Mouse (Mus musculus): ENCODE data around the gene Nxf7. TPM values are rescaled to one million over a fixed set of nuclear protein-coding genes. Genes with fewer than 3 reads are reported as not detected.
"Not testable (repeated sequence)": the region's sequence is repeated elsewhere in the genome, so short reads cannot be mapped to it uniquely, and the experiment has no call there.

The Nxf7 gene
- polyA plus RNA-seq, 1 experiment from 2014 or later = 0.08 TPM

- 67% methylated on average over 4 of the region's 4 CpGs for WGBS
- H3K27me3 ChIP-seq (ENCODE audit: control insufficient read depth, insufficient read depth, low read length); H3K27ac ChIP-seq (replicated peaks; ENCODE audit: low read depth, low read length); DNase-seq (ENCODE audit: low spot score); H3K9me3 ChIP-seq (replicated peaks; ENCODE audit: control insufficient read depth, low read length); H3K4me3 ChIP-seq (ENCODE audit: low read depth, low read length); H3K36me3 ChIP-seq (replicated peaks; ENCODE audit: control insufficient read depth, insufficient read depth, low read depth, low read length); H3K4me2 ChIP-seq (ENCODE audit: low read depth, low read length); H3K9ac ChIP-seq (replicated peaks; ENCODE audit: low read length); H3K4me1 ChIP-seq (ENCODE audit: control insufficient read depth, insufficient read depth, low read length); ATAC-seq (replicated peaks; ENCODE audit: insufficient number of reproducible peaks, low FRiP score, low TSS enrichment, low read depth): not testable (repeated sequence)
Measured at GRCm38 (mm10) chrX:135564934-135565333, 33.6 kb downstream of the Nxf7 start.

GRCm38 (mm10) chrX:135562841-135563240 lies 35.7 kb downstream of the Nxf7 start:
- DNase-seq (ENCODE audit: low spot score) (no peak), ATAC-seq (replicated peaks; ENCODE audit: insufficient number of reproducible peaks, low FRiP score, low TSS enrichment, low read depth) (no peak)
- Histone ChIP-seq H3K27me3 (ENCODE audit: control insufficient read depth, insufficient read depth, low read length) (no peaks in the 10 kb centered on the region), H3K9me3 (replicated peaks; ENCODE audit: control insufficient read depth, low read length) (no peaks in the 10 kb centered on the region), H3K36me3 (replicated peaks; ENCODE audit: control insufficient read depth, insufficient read depth, low read depth, low read length) (no peaks in the 10 kb centered on the region), H3K4me2 (ENCODE audit: low read depth, low read length) (no peak overlapping the region), H3K9ac (replicated peaks; ENCODE audit: low read length) (no peak overlapping the region), H3K4me3 (ENCODE audit: low read depth, low read length) (no peak overlapping the region), H3K27ac (replicated peaks; ENCODE audit: low read depth, low read length) (no peak overlapping the region), H3K4me1 (ENCODE audit: control insufficient read depth, insufficient read depth, low read length) (no peaks in the 10 kb centered on the region)
- 57% methylated on average over 2 of the region's 2 CpGs for WGBS

DNA sequence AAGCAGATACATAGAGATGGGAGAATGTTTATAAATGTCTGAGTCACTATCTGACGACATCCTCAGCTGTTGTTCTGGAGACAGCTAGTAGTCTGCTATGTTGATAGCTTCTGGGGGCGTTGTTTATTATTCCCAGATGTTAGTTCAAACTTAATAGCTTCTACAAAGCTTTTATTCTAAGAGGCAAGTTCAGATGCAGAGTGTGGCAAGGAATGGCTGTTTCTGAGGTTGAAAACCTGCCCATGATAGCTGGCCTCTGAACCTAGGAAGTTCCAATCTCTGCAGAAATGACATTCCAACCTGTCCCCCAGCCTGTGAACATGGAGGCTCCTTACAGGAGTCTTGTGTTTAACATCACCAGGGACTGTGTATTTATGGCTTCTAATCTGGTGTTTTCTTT lies 36.9 kb downstream of the Nxf7 start:
- not testable (repeated sequence) for H3K27me3 ChIP-seq (ENCODE audit: control insufficient read depth, insufficient read depth, low read length); ATAC-seq (replicated peaks; ENCODE audit: insufficient number of reproducible peaks, low FRiP score, low TSS enrichment, low read depth); H3K4me1 ChIP-seq (ENCODE audit: control insufficient read depth, insufficient read depth, low read length); DNase-seq (ENCODE audit: low spot score); H3K4me3 ChIP-seq (ENCODE audit: low read depth, low read length); H3K27ac ChIP-seq (replicated peaks; ENCODE audit: low read depth, low read length); H3K9me3 ChIP-seq (replicated peaks; ENCODE audit: control insufficient read depth, low read length); H3K9ac ChIP-seq (replicated peaks; ENCODE audit: low read length); H3K36me3 ChIP-seq (replicated peaks; ENCODE audit: control insufficient read depth, insufficient read depth, low read depth, low read length); H3K4me2 ChIP-seq (ENCODE audit: low read depth, low read length)
- 43% methylated on average over 2 of the region's 2 CpGs for WGBS

- not testable (repeated sequence) for H3K36me3 ChIP-seq (replicated peaks; ENCODE audit: control insufficient read depth, insufficient read depth, low read depth, low read length); H3K27ac ChIP-seq (replicated peaks; ENCODE audit: low read depth, low read length); H3K9me3 ChIP-seq (replicated peaks; ENCODE audit: control insufficient read depth, low read length); H3K4me1 ChIP-seq (ENCODE audit: control insufficient read depth, insufficient read depth, low read length); H3K9ac ChIP-seq (replicated peaks; ENCODE audit: low read length); H3K27me3 ChIP-seq (ENCODE audit: control insufficient read depth, insufficient read depth, low read length); H3K4me3 ChIP-seq (ENCODE audit: low read depth, low read length); DNase-seq (ENCODE audit: low spot score); ATAC-seq (replicated peaks; ENCODE audit: insufficient number of reproducible peaks, low FRiP score, low TSS enrichment, low read depth); H3K4me2 ChIP-seq (ENCODE audit: low read depth, low read length)
- WGBS = 20% methylated on average over 3 of the region's 4 CpGs
Measured at GRCm38 (mm10) chrX:135560933-135561332, 37.6 kb downstream of the Nxf7 start.

DNA sequence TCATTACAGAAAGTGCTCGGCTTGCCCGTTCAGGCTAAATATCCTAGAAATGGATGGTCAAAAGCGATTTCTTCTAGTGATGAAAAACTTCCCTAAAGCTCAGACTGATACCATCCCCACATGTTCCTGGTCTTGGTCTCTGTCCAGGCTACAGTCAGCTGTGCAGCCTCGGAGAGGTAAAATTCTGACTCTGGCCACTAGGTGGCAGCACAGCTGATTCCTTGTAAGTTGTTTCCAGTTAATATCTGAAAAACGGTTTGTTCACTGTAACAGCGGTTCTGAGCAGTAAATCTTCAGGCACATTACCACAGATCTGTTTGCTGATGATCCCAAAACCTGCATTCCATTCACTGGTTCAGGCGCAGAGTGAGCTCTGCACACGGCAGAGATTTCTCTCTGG lies 38.9 kb downstream of the Nxf7 start:
- 32% methylated on average over 8 of the region's 8 CpGs for WGBS
- H3K27ac ChIP-seq (replicated peaks; ENCODE audit: low read depth, low read length); H3K27me3 ChIP-seq (ENCODE audit: control insufficient read depth, insufficient read depth, low read length); H3K9ac ChIP-seq (replicated peaks; ENCODE audit: low read length); H3K4me2 ChIP-seq (ENCODE audit: low read depth, low read length); H3K36me3 ChIP-seq (replicated peaks; ENCODE audit: control insufficient read depth, insufficient read depth, low read depth, low read length); H3K4me1 ChIP-seq (ENCODE audit: control insufficient read depth, insufficient read depth, low read length); ATAC-seq (replicated peaks; ENCODE audit: insufficient number of reproducible peaks, low FRiP score, low TSS enrichment, low read depth); H3K9me3 ChIP-seq (replicated peaks; ENCODE audit: control insufficient read depth, low read length); H3K4me3 ChIP-seq (ENCODE audit: low read depth, low read length): not testable (repeated sequence)
- peak; percentile 28 for DNase-seq (ENCODE audit: low spot score)

Other genes starting within 250 kb of the Nxf7 start
- gene Gm5128, start 225.5 kb downstream of the Nxf7 start, polyA plus RNA-seq (2014; fragmentation: Nextera tagmentation; extraction: Ambion mirVana) = not detected in 2 replicates
- not detected in 2 replicates for gene Gm7903, start 164.9 kb downstream of the Nxf7 start, polyA plus RNA-seq (2014; fragmentation: Nextera tagmentation; extraction: Ambion mirVana)
- 0.06 TPM in 1 of 2 replicates, not detected in the other for gene AV320801, start 104.2 kb downstream of the Nxf7 start, polyA plus RNA-seq (2014; fragmentation: Nextera tagmentation; extraction: Ambion mirVana)
- 0.25 TPM in 1 of 2 replicates, not detected in the other for gene Prame, start 28.9 kb upstream of the Nxf7 start, polyA plus RNA-seq (2014; fragmentation: Nextera tagmentation; extraction: Ambion mirVana)
- not detected in 2 replicates for gene Tcp11x2, start 95.0 kb upstream of the Nxf7 start, polyA plus RNA-seq (2014; fragmentation: Nextera tagmentation; extraction: Ambion mirVana)
- gene Tmsb15a, start 126.5 kb upstream of the Nxf7 start, polyA plus RNA-seq (2014; fragmentation: Nextera tagmentation; extraction: Ambion mirVana) = not detected in 2 replicates
- 11.3 and 11.6 TPM in 2 replicates for gene Armcx5, start 144.0 kb upstream of the Nxf7 start, polyA plus RNA-seq (2014; fragmentation: Nextera tagmentation; extraction: Ambion mirVana)
- 64.6 and 64.7 TPM in 2 replicates for gene Gprasp1, start 144.0 kb upstream of the Nxf7 start, polyA plus RNA-seq (2014; fragmentation: Nextera tagmentation; extraction: Ambion mirVana)
- 72.9 and 79.5 TPM in 2 replicates for gene Bhlhb9, start 198.8 kb upstream of the Nxf7 start, polyA plus RNA-seq (2014; fragmentation: Nextera tagmentation; extraction: Ambion mirVana)
- gene Gprasp2, start 240.3 kb upstream of the Nxf7 start, polyA plus RNA-seq (2014; fragmentation: Nextera tagmentation; extraction: Ambion mirVana) = 35.2 and 35.4 TPM in 2 replicates

Measured in embryonic facial prominence, embryonic 11.5 days (tissue).